Mouse (Mus musculus): Measurements from ENCODE around the gene Usp48. TPM values are rescaled to one million over a fixed set of nuclear protein-coding genes. Genes with fewer than 3 reads are reported as not detected.

The Usp48 gene
- total RNA-seq (2012; rRNA removed), result 26.6 and 28.5 TPM in 2 replicates
- total RNA-seq (2014; rRNA removed), result 36.6 and 41.3 TPM in 2 replicates
- 77.8 and 90.6 TPM in 2 replicates for polyA plus RNA-seq (2012; ENCODE audit: insufficient read length, low read depth)

DNA sequence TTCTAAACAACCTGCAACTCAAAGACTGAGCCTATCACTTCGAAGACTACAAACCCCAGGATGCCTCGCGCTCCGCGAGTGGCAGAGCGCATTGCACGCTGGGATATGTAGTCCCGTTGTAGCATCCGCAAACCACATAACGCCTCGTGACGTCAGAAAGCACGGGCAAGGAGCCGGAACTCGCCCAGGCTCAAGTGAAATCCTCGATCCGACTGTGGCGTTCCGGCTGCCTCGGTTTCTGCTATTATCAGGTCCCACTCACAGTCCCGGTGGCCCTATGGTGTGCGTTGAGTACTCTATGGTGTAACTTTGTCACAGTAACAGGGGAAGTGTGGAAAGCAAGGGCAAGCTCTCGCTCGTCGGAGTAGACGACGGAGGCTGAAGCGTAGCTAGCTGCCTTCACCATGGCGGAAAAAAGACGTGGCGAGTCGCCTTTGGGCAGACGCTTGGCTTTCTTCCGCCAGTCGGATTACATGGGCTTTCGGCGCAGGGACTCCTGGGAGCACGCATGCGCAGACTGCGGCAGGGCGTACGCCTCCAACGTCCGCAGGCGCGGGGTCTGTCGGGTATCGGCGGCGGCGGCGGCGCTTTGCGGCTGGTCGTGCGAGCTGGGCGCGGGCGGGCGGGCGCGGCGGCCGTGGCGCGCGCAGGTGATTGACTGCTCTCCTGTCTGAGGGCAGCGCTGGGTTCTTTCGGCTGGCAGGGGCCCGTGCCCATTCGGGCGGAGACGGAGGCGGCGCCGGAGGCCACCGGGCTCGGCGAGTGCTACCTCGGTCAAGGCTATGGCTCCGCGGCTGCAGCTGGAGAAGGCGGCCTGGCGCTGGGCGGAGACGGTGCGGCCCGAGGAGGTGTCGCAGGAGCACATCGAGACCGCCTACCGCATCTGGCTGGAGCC, at the start of gene Usp48:
Usp48 (plus strand) TSS at position 155 of the 895 bp plus-strand sequence.
- peak; percentile 98 for DNase-seq (ENCODE audit: extremely low read depth)
- in situ Hi-C loops (cut with MboI; ENCODE audit: low pct_ligation_motif_present, low pct_unique_long_range_greater_than_20kb, low sequenced_read_pairs), result no loop called here
- dilution Hi-C loops (cut with MboI; ENCODE audit: extremely low pct_ligation_motif_present, extremely low pct_unique_long_range_greater_than_20kb, low sequenced_read_pairs), result no loop called here
- H3K4me3 ChIP-seq (replicated peaks in 1 of 3; ENCODE audit: low read depth in 2 of 3, low read length in 2 of 3, poor library complexity in 1 of 3), result peak within 1 kb of the TSS; percentile 98 to 100 (median 99)
- peak within 1 kb of the TSS; percentile 97 for H3K27ac ChIP-seq (ENCODE audit: insufficient read depth, low read depth)
- peak within 1 kb of the TSS; percentile 98; the same call in 1 of the 2 replicates for H3K4me2 ChIP-seq (ENCODE audit: insufficient read depth, low read depth, poor library complexity, severe bottlenecking)
- peak within 1 kb of the TSS; percentile 92 for H3K9ac ChIP-seq (ENCODE audit: insufficient read depth, low read depth)
- peaks cover 5 to 32% of the 10 kb centered on the region in 2 experiments for H3K4me1 ChIP-seq (ENCODE audit: control insufficient read depth in 1 of 2, insufficient read depth in 2 of 2)
- TF ChIP-seq TBP (conservative IDR thresholded peaks at IDR 0.05; ENCODE audit: low read depth, low read length), result 0 out of 2 replicates have a peak, but pooled peaks have one; percentile 40
- peak; percentile 90 for TF ChIP-seq HCFC1 (IDR thresholded peaks at IDR 0.05; ENCODE audit: low read depth, low read length)
- TF ChIP-seq MYC (IDR thresholded peaks at IDR 0.05; ENCODE audit: low read depth, low read length), result peak; percentile 84
- TF ChIP-seq JUN (IDR thresholded peaks at IDR 0.05; ENCODE audit: insufficient read depth, low read depth, low read length), result no peak
- peak; percentile 66; the same call in 1 of the 2 replicates for TF ChIP-seq TCF12 (IDR thresholded peaks at IDR 0.05; ENCODE audit: low read depth, low read length)
- peak; percentile 64 for TF ChIP-seq POLR2AphosphoS2 (IDR thresholded peaks at IDR 0.05; ENCODE audit: low read depth, low read length)
- TF ChIP-seq POLR2A (IDR thresholded peaks at IDR 0.05; ENCODE audit: low read depth, low read length), result peak; percentile 94
- TF ChIP-seq MAX (IDR thresholded peaks at IDR 0.05; ENCODE audit: low read length), result peak; percentile 84
- no peak for TF ChIP-seq UBTF (IDR thresholded peaks at IDR 0.05; ENCODE audit: low read depth, low read length)
- peak; percentile 99 for TF ChIP-seq KAT2A (IDR thresholded peaks at IDR 0.05; ENCODE audit: insufficient replicate concordance, low read length)
- peak; percentile 88 for TF ChIP-seq ELF1 (IDR thresholded peaks at IDR 0.05; ENCODE audit: low read depth, low read length)
- TF ChIP-seq NRF1 (IDR thresholded peaks at IDR 0.05; ENCODE audit: low read depth, low read length), result peak; percentile 89
- no peak; the same call in 1 of the 2 replicates for TF ChIP-seq IRF4 (IDR thresholded peaks at IDR 0.05; ENCODE audit: low read depth, low read length)
- no peak for TF ChIP-seq EP300 (IDR thresholded peaks at IDR 0.05; ENCODE audit: low read length)
- peak; percentile 25; the same call in 1 of the 2 replicates for TF ChIP-seq ETS1 (conservative IDR thresholded peaks at IDR 0.05; ENCODE audit: low read depth, low read length)
- no peak for TF ChIP-seq JUND (conservative IDR thresholded peaks at IDR 0.05; ENCODE audit: low read depth, low read length)
- TF ChIP-seq PAX5 (IDR thresholded peaks at IDR 0.05; ENCODE audit: low read length), result no peak
- no peak for TF ChIP-seq MAFK (IDR thresholded peaks at IDR 0.05; ENCODE audit: insufficient replicate concordance, low read length)
- peak; percentile 95; the same call in 1 of the 2 replicates for TF ChIP-seq GABPA (IDR thresholded peaks at IDR 0.05; ENCODE audit: insufficient replicate concordance, low read depth, low read length)
- TF ChIP-seq MEF2A (IDR thresholded peaks at IDR 0.05; ENCODE audit: borderline replicate concordance, low read depth, low read length), result 0 out of 2 replicates have a peak, but pooled peaks have one; percentile 43
- TF ChIP-seq CHD1 (IDR thresholded peaks at IDR 0.05; ENCODE audit: low read depth, low read length), result peak; percentile 33; the same call in 1 of the 2 replicates
- TF ChIP-seq CHD2 (IDR thresholded peaks at IDR 0.05; ENCODE audit: low read length), result peak; percentile 57
- peak; percentile 84 for TF ChIP-seq SIN3A (IDR thresholded peaks at IDR 0.05; ENCODE audit: low read length)
- peak; percentile 95 for TF ChIP-seq NELFE (IDR thresholded peaks at IDR 0.05; ENCODE audit: low read depth, low read length)
- TF ChIP-seq ZMIZ1 (IDR thresholded peaks at IDR 0.05; ENCODE audit: low read depth, low read length), result no peak; the same call in 1 of the 2 replicates
- TF ChIP-seq E2F4 (IDR thresholded peaks at IDR 0.05; ENCODE audit: insufficient replicate concordance, low read depth, low read length), result no peak
- no peak for TF ChIP-seq SMC3 (IDR thresholded peaks at IDR 0.05; ENCODE audit: low read depth, low read length)
- TF ChIP-seq BHLHE40 (IDR thresholded peaks at IDR 0.05; ENCODE audit: low read depth, low read length), result peak; percentile 86
- TF ChIP-seq USF2 (conservative IDR thresholded peaks at IDR 0.05; ENCODE audit: low read depth, low read length), result no peak
- H3K9me3 ChIP-seq (replicated peaks; ENCODE audit: low read length), result no peaks in the 10 kb centered on the region
- peaks cover 44% of the 10 kb centered on the region for H3K79me2 ChIP-seq (replicated peaks; ENCODE audit: control insufficient read depth, extremely low read depth, insufficient read depth, poor library complexity, severe bottlenecking)
- H3K36me3 ChIP-seq (replicated peaks in 1 of 2; ENCODE audit: control insufficient read depth in 1 of 2, insufficient read depth in 1 of 2, low read length in 1 of 2), result peaks cover 0 to 19% of the 10 kb centered on the region in 2 experiments
- peaks cover 2% of the 10 kb centered on the region for H3K27me3 ChIP-seq (replicated peaks)
